Mouse (Mus musculus): Measurements from ENCODE around the gene Tmbim1. TPM values are rescaled to one million over a fixed set of nuclear protein-coding genes. Genes with fewer than 3 reads are reported as not detected.

Tmbim1 gene
- total RNA-seq, 2 experiments from 2014 or later = 65.8 to 72.4 TPM

- no peak for DNase-seq (ENCODE audit: low spot score in 2 of 2)
These were observed 24.7 kb downstream of the Tmbim1 start for GRCm38 (mm10) chr1:74280591-74281325.

- DNase-seq (ENCODE audit: low spot score in 2 of 2) = no peak
These were observed 26.4 kb downstream of the Tmbim1 start for GRCm38 (mm10) chr1:74278988-74279387.

- DNase-seq (ENCODE audit: low spot score in 2 of 2) = no peak
These were observed 26.9 kb downstream of the Tmbim1 start, which contains the start of gene Gpbar1 for GRCm38 (mm10) chr1:74278538-74278937. Gpbar1 (plus strand) TSS chr1:74278550.

GRCm38 (mm10) chr1:74277883-74278537 lies 27.4 kb downstream of the Tmbim1 start:
- DNase-seq (ENCODE audit: low spot score in 2 of 2) = no peak

GRCm38 (mm10) chr1:74277041-74277440 lies 28.4 kb downstream of the Tmbim1 start:
- DNase-seq (ENCODE audit: low spot score in 2 of 2) = no peak

GRCm38 (mm10) chr1:74275015-74275414 lies 30.4 kb downstream of the Tmbim1 start:
- DNase-seq (ENCODE audit: low spot score in 2 of 2) = no peak

GRCm38 (mm10) chr1:74271659-74272058 lies 33.8 kb downstream of the Tmbim1 start:
- DNase-seq (ENCODE audit: low spot score in 2 of 2) = no peak

- DNase-seq (ENCODE audit: low spot score in 2 of 2) = no peak
These were observed 36.7 kb downstream of the Tmbim1 start for GRCm38 (mm10) chr1:74268750-74269149.

- DNase-seq (ENCODE audit: low spot score in 2 of 2) = no peak
These were observed 42.9 kb downstream of the Tmbim1 start for GRCm38 (mm10) chr1:74262510-74262909.

GRCm38 (mm10) chr1:74256782-74257181 lies 48.6 kb downstream of the Tmbim1 start:
- DNase-seq (ENCODE audit: low spot score in 2 of 2) = no peak

- no peak for DNase-seq (ENCODE audit: low spot score in 2 of 2)
These were observed 49.6 kb downstream of the Tmbim1 start for GRCm38 (mm10) chr1:74255704-74256345.

- DNase-seq (ENCODE audit: low spot score in 2 of 2) = no peak
These were observed 55.3 kb downstream of the Tmbim1 start for GRCm38 (mm10) chr1:74250096-74250495.

GRCm38 (mm10) chr1:74249331-74249980 lies 56.0 kb downstream of the Tmbim1 start:
- no peak for DNase-seq (ENCODE audit: low spot score in 2 of 2)

GRCm38 (mm10) chr1:74248799-74249198 lies 56.6 kb downstream of the Tmbim1 start:
- DNase-seq (ENCODE audit: low spot score in 2 of 2) = no peak

GRCm38 (mm10) chr1:74245525-74245924 lies 59.9 kb downstream of the Tmbim1 start:
- no peak for DNase-seq (ENCODE audit: low spot score in 2 of 2)

GRCm38 (mm10) chr1:74240832-74241231 lies 64.6 kb downstream of the Tmbim1 start:
- no peak for DNase-seq (ENCODE audit: low spot score in 2 of 2)

- no peak for DNase-seq (ENCODE audit: low spot score in 2 of 2)
These were observed 65.1 kb downstream of the Tmbim1 start for GRCm38 (mm10) chr1:74240311-74240710.

- DNase-seq (ENCODE audit: low spot score in 2 of 2) = no peak
These were observed 65.8 kb downstream of the Tmbim1 start for GRCm38 (mm10) chr1:74239618-74240017.

GRCm38 (mm10) chr1:74239162-74239561 lies 66.3 kb downstream of the Tmbim1 start:
- DNase-seq (ENCODE audit: low spot score in 2 of 2) = no peak

All from adrenal gland, postnatal 4 days (tissue).